Mouse (Mus musculus) midbrain, embryonic 14.5 days (tissue): Measurements from ENCODE around the gene Fgfr2. TPM values are rescaled to one million over a fixed set of nuclear protein-coding genes. Genes with fewer than 3 reads are reported as not detected.
A peak's percentile ranks its signal among the peaks of the same experiment; 100 is the strongest.

ENCODE experiments used
- ATAC-seq: fragments of 200-750 bp; cut with Nextera tagmentation; 2 replicates; pipeline ENCODE4 v1.8.0; 2017; ENCODE audit warnings: moderate number of reproducible peaks, moderate library complexity; ENCODE audit not compliant: low FRiP score, low TSS enrichment
- DNase-seq: peaks from one replicate; pipeline ENCODE4 v3.0.0-alpha.2; 2015
- H3K27ac ChIP-seq: fragments of 300-500 bp; sonication (generic); replicated peaks from 2 replicates; pipeline ENCODE4 v1.5.1; 2014; ENCODE audit warnings: mild to moderate bottlenecking, low read depth, low read length, moderate library complexity
- H3K27me3 ChIP-seq: fragments of 300-500 bp; sonication (generic); 2 replicates; pipeline ENCODE4 v1.6.1; 2014; ENCODE audit warnings: low read length, control low read depth, mixed read lengths; ENCODE audit not compliant: control insufficient read depth, insufficient read depth
- H3K36me3 ChIP-seq: fragments of 300-500 bp; sonication (generic); 2 replicates; pipeline ENCODE4 v1.6.1; 2014; ENCODE audit warnings: low read length, control low read depth; ENCODE audit not compliant: control insufficient read depth, insufficient read depth
- H3K4me1 ChIP-seq: fragments of 300-500 bp; sonication (generic); 2 replicates; pipeline ENCODE4 v1.6.1; 2014; ENCODE audit warnings: mild to moderate bottlenecking, antibody characterized with exemption, low read length, control low read depth; ENCODE audit not compliant: control insufficient read depth, insufficient read depth
- H3K4me2 ChIP-seq: fragments of 300-500 bp; sonication (generic); 2 replicates; pipeline ENCODE4 v1.6.1; 2014; ENCODE audit warnings: mild to moderate bottlenecking, low read length, moderate library complexity
- H3K4me3 ChIP-seq: fragments of 300-500 bp; sonication (generic); replicated peaks from 2 replicates; pipeline ENCODE4 v1.5.1; 2014; ENCODE audit warnings: low read depth, low read length
- H3K9ac ChIP-seq: fragments of 300-500 bp; sonication (generic); replicated peaks from 2 replicates; pipeline ENCODE4 v1.6.1; 2014; ENCODE audit warnings: mild to moderate bottlenecking, low read length, moderate library complexity
- H3K9me3 ChIP-seq: fragments of 300-500 bp; sonication (generic); 2 replicates; pipeline ENCODE4 v1.6.1; 2016; ENCODE audit warnings: low read length, control low read depth, mixed read lengths; ENCODE audit not compliant: control insufficient read depth
- WGBS: fragments of 180-500 bp; shearing (Covaris S2); extraction: QIAGEN DNeasy Blood & Tissue Kit; methylation state at CpG from one replicate; pipeline ENCODE4 v1.1.7; 2014; 5-methylcytosine and 5-hydroxymethylcytosine counted together
- polyA plus RNA-seq: library from polyadenylated mRNA; unstranded; fragments of >200 nt; fragmentation: Nextera tagmentation; extraction: Ambion mirVana; gene quantifications from 2 replicates; pipeline ENCODE4 v1.2.1, GENCODE M21; 2014

Fgfr2 gene
- polyA plus RNA-seq, 1 experiment from 2014 or later = 28.1 TPM

DNA sequence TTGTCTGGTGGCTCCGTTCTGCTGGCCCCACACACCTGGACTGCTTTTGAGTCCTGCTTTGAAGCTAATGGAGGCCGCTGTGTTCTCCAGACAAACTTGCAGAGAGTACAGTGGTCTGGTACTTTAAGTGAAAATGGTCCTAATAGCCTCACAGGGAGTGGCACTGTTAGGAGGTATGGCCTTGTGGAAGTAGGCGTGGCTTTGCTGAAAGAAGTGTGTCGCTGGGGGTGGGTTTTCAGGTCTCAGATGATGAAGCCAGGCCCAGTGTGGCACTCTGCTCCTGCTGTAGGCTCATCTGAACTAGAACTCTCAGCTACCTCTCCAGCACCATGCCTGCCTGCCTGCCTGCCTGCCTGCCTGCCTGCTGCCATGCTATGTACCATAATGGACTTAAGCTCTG is 2355.0 kb downstream of the Fgfr2 start:
- DNase-seq (no peak), ATAC-seq (no peak)
- H3K4me2 ChIP-seq = no peak overlapping the region
- no peak overlapping the region for H3K27ac ChIP-seq
- no peaks in the 10 kb centered on the region for H3K9me3 ChIP-seq
- no peak overlapping the region for H3K4me3 ChIP-seq
- peaks cover 22% of the 10 kb centered on the region for H3K36me3 ChIP-seq
- no peak overlapping the region for H3K9ac ChIP-seq
- no peaks in the 10 kb centered on the region for H3K4me1 ChIP-seq
- H3K27me3 ChIP-seq = no peaks in the 10 kb centered on the region
- WGBS = 90% methylated on average over 4 of the region's 4 CpGs

DNA sequence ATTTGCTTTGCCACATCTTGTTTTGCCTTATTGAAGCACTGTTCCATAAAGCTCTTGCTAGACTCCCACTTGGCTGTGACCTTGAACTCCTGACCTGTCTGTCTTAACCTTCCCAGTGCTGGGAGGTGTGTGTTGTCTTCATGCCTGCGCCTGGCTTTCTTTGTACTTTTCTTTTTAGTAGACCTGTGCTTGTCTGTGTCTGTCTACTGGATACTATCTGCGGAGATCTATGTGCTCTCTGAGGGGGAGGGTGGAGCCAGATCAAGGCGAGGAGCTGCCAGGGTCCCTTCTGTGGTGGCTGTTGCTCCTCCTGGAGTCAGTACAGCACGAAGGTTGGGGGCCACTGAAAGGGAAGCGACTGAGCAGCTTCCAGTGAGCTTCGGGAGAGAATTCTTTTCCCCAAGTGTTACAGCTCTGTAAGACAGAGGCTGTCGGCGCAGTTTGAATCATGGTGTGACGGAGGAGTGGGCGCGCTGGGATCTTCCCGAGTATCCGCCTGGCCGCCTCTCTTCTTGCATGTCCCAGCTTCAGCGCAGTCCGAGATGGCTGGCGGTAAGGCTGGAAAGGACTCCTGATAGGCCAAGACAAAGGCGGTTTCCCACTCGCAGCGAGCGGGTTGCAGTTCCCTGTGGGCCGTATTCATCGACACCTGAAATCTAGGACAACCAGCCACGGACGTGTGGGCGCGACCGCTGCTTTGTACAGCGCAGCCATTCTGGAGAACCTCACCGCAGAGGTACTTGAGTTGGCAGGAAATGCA is 2356.6 kb downstream of the Fgfr2 start:
- 81% methylated on average over 30 of the region's 30 CpGs for WGBS
- DNase-seq = no peak

DNA sequence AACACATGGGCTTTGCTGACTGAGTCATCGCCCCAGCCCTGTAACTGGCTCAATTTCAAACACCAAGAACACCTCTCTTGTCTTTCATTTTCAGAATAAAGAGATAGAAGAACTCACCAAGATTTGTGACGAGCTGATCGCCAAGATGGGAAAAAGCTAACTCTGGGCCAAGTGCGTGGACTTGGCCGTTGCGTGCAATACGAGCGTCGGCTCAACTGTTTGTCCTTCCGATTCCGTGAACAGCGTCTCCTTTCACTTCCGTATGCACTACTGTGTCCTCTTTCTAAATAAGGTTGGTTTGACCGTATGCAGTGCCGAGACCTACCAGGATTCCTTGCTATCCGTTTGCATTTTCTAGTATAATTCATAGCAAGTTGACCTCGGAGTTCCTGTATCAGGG is 2359.0 kb downstream of the Fgfr2 start:
- H3K27ac ChIP-seq = no peak overlapping the region
- no peaks in the 10 kb centered on the region for H3K27me3 ChIP-seq
- ATAC-seq (no peak), DNase-seq (no peak)
- H3K4me1 ChIP-seq = no peaks in the 10 kb centered on the region
- H3K4me3 ChIP-seq = no peak overlapping the region
- no peak overlapping the region for H3K9ac ChIP-seq
- peaks cover 45% of the 10 kb centered on the region for H3K36me3 ChIP-seq
- 96% methylated on average over 17 of the region's 17 CpGs for WGBS
- no peaks in the 10 kb centered on the region for H3K9me3 ChIP-seq
- no peak overlapping the region for H3K4me2 ChIP-seq

More for the DNA sequence above, 2356.6 kb downstream of the Fgfr2 start:
- peaks cover 22% of the 10 kb centered on the region for H3K36me3 ChIP-seq
- ATAC-seq = no peak
- H3K4me1 ChIP-seq = no peaks in the 10 kb centered on the region
- H3K27me3 ChIP-seq = no peaks in the 10 kb centered on the region
- H3K9ac ChIP-seq = no peak overlapping the region
- H3K27ac ChIP-seq = no peak overlapping the region
- no peak overlapping the region for H3K4me3 ChIP-seq
- no peak overlapping the region for H3K4me2 ChIP-seq
- H3K9me3 ChIP-seq = no peaks in the 10 kb centered on the region

DNA sequence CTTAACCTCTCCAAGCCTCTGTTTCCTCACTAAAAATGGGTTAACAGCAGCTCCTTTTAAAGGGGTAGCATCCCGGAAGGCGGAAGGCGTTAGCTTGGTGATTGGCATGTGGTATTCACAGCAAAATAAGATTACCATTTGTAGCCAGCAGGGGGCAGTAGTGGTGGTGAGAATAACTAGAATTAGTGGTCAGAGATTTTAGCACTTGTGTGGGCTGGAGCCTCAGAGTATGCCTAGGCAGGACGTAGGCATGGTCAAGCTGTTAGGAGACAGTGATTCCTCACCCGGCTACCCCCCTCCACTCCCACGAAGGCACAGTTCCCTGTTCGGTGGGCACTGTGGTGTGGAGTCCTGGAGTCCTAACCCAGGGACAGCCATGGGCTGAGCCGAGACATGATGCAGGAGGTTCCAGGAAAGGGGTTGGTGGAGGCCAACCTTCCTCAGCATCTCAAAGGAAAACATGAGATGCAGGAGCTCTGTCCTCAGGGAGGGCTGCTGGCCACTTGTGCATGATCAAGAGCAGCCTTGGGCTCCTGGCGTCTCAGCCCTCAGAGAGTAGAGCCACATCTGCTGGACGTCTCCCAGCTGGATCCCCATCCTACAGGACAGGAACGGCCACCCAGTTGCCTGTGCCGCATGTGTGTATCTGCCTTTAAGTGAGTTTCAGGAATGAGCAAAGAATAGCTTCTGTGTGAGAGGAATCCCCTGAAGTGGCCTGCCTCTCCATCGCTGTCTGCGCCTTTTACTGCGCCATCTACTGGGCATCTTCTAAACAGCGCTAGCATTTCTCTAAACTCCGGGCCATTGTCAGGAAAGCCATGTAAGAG is 2360.9 kb downstream of the Fgfr2 start:
- peak; percentile 92 for DNase-seq
- peak; percentile 55; the same call in 1 of the 2 replicates for ATAC-seq
- no peak overlapping the region for H3K4me3 ChIP-seq
- H3K9ac ChIP-seq = no peak overlapping the region
- H3K36me3 ChIP-seq = peaks cover 62% of the 10 kb centered on the region
- H3K27ac ChIP-seq = peak overlapping the region; percentile 75
- 34% methylated on average over 17 of the region's 17 CpGs for WGBS
- H3K4me2 ChIP-seq = no peak overlapping the region
- no peaks in the 10 kb centered on the region for H3K4me1 ChIP-seq
- H3K27me3 ChIP-seq = no peaks in the 10 kb centered on the region
- H3K9me3 ChIP-seq = no peaks in the 10 kb centered on the region

DNA sequence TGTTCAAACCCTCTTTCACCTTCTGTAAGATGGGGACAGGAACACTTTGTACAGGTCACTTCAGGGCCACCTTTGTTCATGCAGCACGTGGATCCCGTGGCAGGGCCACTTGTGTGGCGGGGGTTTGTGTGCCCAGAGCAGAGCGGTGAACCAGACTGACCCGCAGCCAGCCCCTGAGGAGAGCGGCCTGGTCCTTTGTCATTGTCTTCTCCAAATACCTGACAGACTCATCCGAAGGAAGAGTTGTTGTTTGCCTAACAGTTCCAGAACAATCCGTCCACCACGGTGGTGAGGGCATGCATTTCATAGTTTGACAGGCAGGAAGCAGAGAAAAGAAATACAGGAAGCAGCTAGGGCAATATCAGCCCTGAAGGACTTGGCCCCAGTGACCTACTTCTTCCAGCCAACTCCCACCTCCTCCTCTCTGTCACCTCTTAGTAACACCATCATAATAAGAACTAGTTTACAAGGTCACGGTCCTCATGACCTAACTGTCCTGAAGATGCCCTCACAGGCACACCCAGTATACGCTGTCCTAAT is 2365.8 kb downstream of the Fgfr2 start:
- no peak overlapping the region for H3K4me3 ChIP-seq
- DNase-seq = no peak
- WGBS = 94% methylated on average over 11 of the region's 11 CpGs
- no peak overlapping the region for H3K27ac ChIP-seq
- H3K4me2 ChIP-seq = no peak overlapping the region
- ATAC-seq = no peak
- peaks cover 85% of the 10 kb centered on the region for H3K36me3 ChIP-seq
- no peaks in the 10 kb centered on the region for H3K4me1 ChIP-seq
- H3K9ac ChIP-seq = no peak overlapping the region
- no peaks in the 10 kb centered on the region for H3K9me3 ChIP-seq
- no peaks in the 10 kb centered on the region for H3K27me3 ChIP-seq

DNA sequence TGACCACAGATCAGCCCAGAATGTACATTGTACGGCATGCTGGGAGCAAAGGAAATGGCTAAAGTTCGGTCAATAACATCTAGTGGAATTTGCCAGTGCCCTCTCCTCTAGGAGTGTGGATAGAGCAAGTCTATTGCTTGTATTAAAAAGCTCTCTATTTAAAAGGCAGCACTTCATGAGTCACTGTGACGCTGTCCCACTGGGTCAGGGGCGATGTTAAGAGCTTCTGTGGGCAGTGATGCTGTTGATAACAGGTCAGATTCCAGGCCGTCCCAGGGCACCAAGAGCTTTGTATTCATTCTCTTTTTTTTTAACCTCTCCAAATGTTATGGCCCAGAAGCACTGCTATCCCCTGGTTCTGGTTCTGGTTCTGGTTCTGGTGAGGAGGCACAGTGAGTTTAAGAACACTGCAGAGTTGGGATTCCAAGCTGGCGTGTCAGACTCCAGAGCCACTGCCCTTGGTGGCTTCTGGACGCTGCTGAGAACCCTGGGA is 2366.8 kb downstream of the Fgfr2 start:
- no peak for ATAC-seq
- H3K4me2 ChIP-seq = no peak overlapping the region
- no peak overlapping the region for H3K9ac ChIP-seq
- no peaks in the 10 kb centered on the region for H3K4me1 ChIP-seq
- no peak overlapping the region for H3K27ac ChIP-seq
- H3K36me3 ChIP-seq = peaks cover 92% of the 10 kb centered on the region
- H3K4me3 ChIP-seq = no peak overlapping the region
- no peak for DNase-seq
- 89% methylated on average over 7 of the region's 7 CpGs for WGBS
- no peaks in the 10 kb centered on the region for H3K27me3 ChIP-seq
- H3K9me3 ChIP-seq = no peaks in the 10 kb centered on the region

DNA sequence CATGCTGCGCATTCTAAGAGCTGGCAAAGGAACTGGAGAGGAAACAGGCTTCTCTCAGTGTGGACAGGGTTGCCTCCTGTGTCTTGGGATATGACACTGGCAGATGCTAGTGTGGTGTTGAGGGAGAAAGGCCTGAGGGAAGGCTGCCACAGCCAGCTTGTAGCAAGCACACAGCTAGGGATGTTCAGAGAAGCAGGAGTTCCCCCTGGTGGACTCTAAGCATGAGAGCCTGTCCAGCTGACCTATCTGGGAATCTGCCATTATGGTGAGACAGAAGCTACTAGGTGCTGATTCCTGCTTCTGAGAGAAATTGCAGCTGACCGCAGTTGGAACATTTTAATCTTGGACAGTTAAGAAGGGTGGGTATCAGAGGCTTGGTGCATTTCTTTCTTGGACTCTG is 2368.4 kb downstream of the Fgfr2 start:
- ATAC-seq (no peak), DNase-seq (peak; percentile 59)
- Histone ChIP-seq H3K4me3 (no peak overlapping the region), H3K27me3 (no peaks in the 10 kb centered on the region), H3K4me2 (no peak overlapping the region), H3K27ac (no peak overlapping the region), H3K9me3 (no peaks in the 10 kb centered on the region), H3K4me1 (peaks cover 15% of the 10 kb centered on the region), H3K36me3 (peaks cover 77% of the 10 kb centered on the region), H3K9ac (no peak overlapping the region)
- 100% methylated on average over 2 of the region's 2 CpGs for WGBS

DNA sequence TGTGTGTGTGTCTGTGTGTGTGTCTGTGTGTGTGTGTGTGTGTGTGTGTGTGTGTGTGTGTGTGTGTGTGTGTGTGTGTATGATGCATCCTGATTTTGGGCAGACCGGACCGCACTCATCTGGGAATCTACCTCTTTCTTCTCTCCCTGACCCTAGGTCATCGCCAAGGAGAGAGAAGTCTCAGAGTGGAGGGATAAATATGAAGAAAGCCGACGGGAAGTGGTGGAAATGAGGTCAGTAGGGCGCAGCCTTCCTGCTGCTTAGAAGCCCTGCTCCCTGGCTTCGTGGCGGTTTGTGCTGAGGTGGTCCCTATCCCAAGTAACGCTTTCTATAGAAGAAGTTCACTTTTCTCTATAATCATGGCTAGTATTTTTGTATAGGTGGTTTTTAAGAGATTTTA is 2371.5 kb downstream of the Fgfr2 start:
- H3K9me3 ChIP-seq = no peaks in the 10 kb centered on the region
- WGBS = 56% methylated on average over 9 of the region's 9 CpGs
- DNase-seq = no peak
- ATAC-seq = no peak
- H3K27me3 ChIP-seq = no peaks in the 10 kb centered on the region
- H3K4me1 ChIP-seq = peaks cover 16% of the 10 kb centered on the region
- no peak overlapping the region for H3K4me2 ChIP-seq
- no peak overlapping the region for H3K27ac ChIP-seq
- H3K36me3 ChIP-seq = peaks cover 67% of the 10 kb centered on the region
- no peak overlapping the region for H3K4me3 ChIP-seq
- H3K9ac ChIP-seq = no peak overlapping the region
